Mouse (Mus musculus) E14TG2a.4 (cell line): ENCODE data around the gene Satb2.

Experiments
- CTCF ChIP-seq: conservative IDR thresholded peaks from 2 replicates; pipeline ENCODE4 v1.5.1; 2014; ENCODE audit warnings: low read length
- NANOG ChIP-seq: IDR thresholded peaks from 2 replicates; pipeline ENCODE4 v1.6.1; 2014; ENCODE audit warnings: borderline replicate concordance, low read length, mixed read lengths
- POU5F1 ChIP-seq: IDR thresholded peaks from 2 replicates; pipeline ENCODE4 v1.6.1; 2014; ENCODE audit warnings: low read length, borderline replicate concordance

- TF ChIP-seq CTCF = no peak
- no peak for TF ChIP-seq POU5F1
- no peak for TF ChIP-seq NANOG
Measured at GRCm38 (mm10) chr1:56971942-56972250, 6.6 kb downstream of the Satb2 start.
